Mouse (Mus musculus) limb, embryonic 15.5 days (tissue): ENCODE results near the gene Usp36. TPM values are rescaled to one million over a fixed set of nuclear protein-coding genes. Genes with fewer than 3 reads are reported as not detected.
"Not testable (repeated sequence)": the region's sequence is repeated elsewhere in the genome, so short reads cannot be mapped to it uniquely, and the experiment has no call there.

ENCODE experiments used
- ATAC-seq: fragments of 200-750 bp; cut with Nextera tagmentation; 2 replicates; pipeline ENCODE4 v1.8.0; 2017; ENCODE audit warnings: low read depth, moderate TSS enrichment; ENCODE audit not compliant: insufficient number of reproducible peaks, low FRiP score, low TSS enrichment
- H3K27ac ChIP-seq: fragments of 300-500 bp; sonication (generic); 2 replicates; pipeline ENCODE4 v1.5.1; 2015; ENCODE audit warnings: moderate library complexity, mild to moderate bottlenecking, inconsistent platforms
- H3K27me3 ChIP-seq: fragments of 300-500 bp; sonication (generic); 2 replicates; pipeline ENCODE4 v1.6.1; 2015; ENCODE audit warnings: inconsistent platforms
- H3K36me3 ChIP-seq: fragments of 300-500 bp; sonication (generic); 2 replicates; pipeline ENCODE4 v1.6.1; 2015; ENCODE audit warnings: inconsistent platforms
- H3K4me1 ChIP-seq: fragments of 300-500 bp; sonication (generic); 2 replicates; pipeline ENCODE4 v1.6.1; 2015; ENCODE audit warnings: inconsistent platforms
- H3K4me2 ChIP-seq: fragments of 300-500 bp; sonication (generic); 2 replicates; pipeline ENCODE4 v1.6.1; 2015; ENCODE audit warnings: mild to moderate bottlenecking, inconsistent platforms
- H3K4me3 ChIP-seq: fragments of 300-500 bp; sonication (generic); 2 replicates; pipeline ENCODE4 v1.5.1; 2015; ENCODE audit warnings: mild to moderate bottlenecking, inconsistent platforms
- H3K9ac ChIP-seq: fragments of 300-500 bp; sonication (generic); 2 replicates; pipeline ENCODE4 v1.6.1; 2015; ENCODE audit warnings: inconsistent platforms
- H3K9me3 ChIP-seq: fragments of 300-500 bp; sonication (generic); 2 replicates; pipeline ENCODE4 v1.6.1; 2016; ENCODE audit warnings: inconsistent platforms
- WGBS: fragments of 180-500 bp; shearing (Covaris S2); methylation state at CpG from one replicate; pipeline ENCODE4 v1.1.7; 2015; 5-methylcytosine and 5-hydroxymethylcytosine counted together
- polyA plus RNA-seq: library from polyadenylated mRNA; unstranded; fragments of >200 nt; fragmentation: Nextera tagmentation; extraction: Ambion mirVana; gene quantifications from 2 replicates; pipeline ENCODE4 v1.2.1, GENCODE M21; 2015

The Usp36 gene
- polyA plus RNA-seq, 1 experiment from 2014 or later, result 21.3 TPM

GRCm38 (mm10) chr11:118323974-118324373 is 33.9 kb upstream of the Usp36 start:
- Histone ChIP-seq H3K9ac (no peak overlapping the region), H3K4me2 (0 out of 2 replicates have a peak overlapping the region, but pooled peaks have one; percentile 24), H3K9me3 (no peaks in the 10 kb centered on the region), H3K36me3 (peaks cover 18% of the 10 kb centered on the region), H3K4me3 (no peak overlapping the region), H3K27me3 (no peaks in the 10 kb centered on the region), H3K27ac (peak overlapping the region; percentile 81), H3K4me1 (peaks cover 66% of the 10 kb centered on the region)
- ATAC-seq, result no peak
- WGBS, result 77% methylated on average over 5 of the region's 5 CpGs

GRCm38 (mm10) chr11:118322647-118323046 is 32.6 kb upstream of the Usp36 start:
- no peak for ATAC-seq
- H3K36me3 ChIP-seq, result peaks cover 30% of the 10 kb centered on the region
- no peaks in the 10 kb centered on the region for H3K27me3 ChIP-seq
- WGBS, result 65% methylated on average over 3 of the region's 3 CpGs
- H3K9ac ChIP-seq, result no peak overlapping the region
- no peaks in the 10 kb centered on the region for H3K9me3 ChIP-seq
- peaks cover 53% of the 10 kb centered on the region for H3K4me1 ChIP-seq
- no peak overlapping the region for H3K27ac ChIP-seq
- no peak overlapping the region for H3K4me3 ChIP-seq
- H3K4me2 ChIP-seq, result no peak overlapping the region

GRCm38 (mm10) chr11:118321971-118322370 is 31.9 kb upstream of the Usp36 start:
- no peaks in the 10 kb centered on the region for H3K9me3 ChIP-seq
- H3K27me3 ChIP-seq, result no peaks in the 10 kb centered on the region
- no peak overlapping the region for H3K27ac ChIP-seq
- H3K4me2 ChIP-seq, result no peak overlapping the region
- WGBS, result 48% methylated on average over 4 of the region's 4 CpGs
- H3K4me1 ChIP-seq, result peaks cover 46% of the 10 kb centered on the region
- H3K36me3 ChIP-seq, result peaks cover 37% of the 10 kb centered on the region
- ATAC-seq, result no peak
- no peak overlapping the region for H3K4me3 ChIP-seq
- H3K9ac ChIP-seq, result no peak overlapping the region

GRCm38 (mm10) chr11:118321500-118321899 is 31.5 kb upstream of the Usp36 start:
- Histone ChIP-seq H3K9ac (no peak overlapping the region), H3K27ac (no peak overlapping the region), H3K4me3 (no peak overlapping the region), H3K9me3 (no peaks in the 10 kb centered on the region), H3K36me3 (peaks cover 42% of the 10 kb centered on the region), H3K4me2 (no peak overlapping the region), H3K4me1 (peaks cover 42% of the 10 kb centered on the region), H3K27me3 (no peaks in the 10 kb centered on the region)
- no peak for ATAC-seq
- WGBS, result 49% methylated on average over 7 of the region's 7 CpGs

GRCm38 (mm10) chr11:118318678-118319077 is 28.6 kb upstream of the Usp36 start:
- Histone ChIP-seq H3K9ac (no peak overlapping the region), H3K4me2 (no peak overlapping the region), H3K4me3 (no peak overlapping the region), H3K27ac (no peak overlapping the region), H3K4me1 (peaks cover 23% of the 10 kb centered on the region), H3K36me3 (peaks cover 61% of the 10 kb centered on the region), H3K9me3 (no peaks in the 10 kb centered on the region), H3K27me3 (no peaks in the 10 kb centered on the region)
- ATAC-seq, result no peak
- 57% methylated on average over 5 of the region's 5 CpGs for WGBS

DNA sequence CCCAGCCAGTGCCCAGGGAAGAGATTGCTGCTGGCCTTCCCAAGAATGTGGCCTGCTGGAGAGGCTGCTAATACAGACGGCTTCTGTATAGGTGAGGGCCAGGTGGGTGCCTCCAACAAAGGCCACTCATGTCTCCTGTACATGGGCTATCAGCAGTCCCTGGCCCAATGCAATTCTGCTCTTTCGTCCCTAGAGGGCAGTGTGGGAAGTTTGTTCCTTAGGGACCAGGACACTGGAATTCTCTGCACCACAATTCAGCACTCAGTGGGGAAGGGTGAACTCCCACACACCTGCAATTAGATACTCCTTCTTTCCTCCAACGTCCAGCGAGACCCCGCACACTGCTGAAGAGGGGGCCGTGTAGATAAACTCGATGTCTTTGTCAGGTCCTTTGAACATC is 27.1 kb upstream of the Usp36 start:
- no peak overlapping the region for H3K9ac ChIP-seq
- H3K4me1 ChIP-seq, result peaks cover 9% of the 10 kb centered on the region
- H3K4me2 ChIP-seq, result no peak overlapping the region
- H3K36me3 ChIP-seq, result peaks cover 75% of the 10 kb centered on the region
- no peak for ATAC-seq
- no peaks in the 10 kb centered on the region for H3K27me3 ChIP-seq
- WGBS, result 20% methylated on average over 7 of the region's 7 CpGs
- H3K4me3 ChIP-seq, result no peak overlapping the region
- no peaks in the 10 kb centered on the region for H3K9me3 ChIP-seq
- no peak overlapping the region for H3K27ac ChIP-seq

DNA sequence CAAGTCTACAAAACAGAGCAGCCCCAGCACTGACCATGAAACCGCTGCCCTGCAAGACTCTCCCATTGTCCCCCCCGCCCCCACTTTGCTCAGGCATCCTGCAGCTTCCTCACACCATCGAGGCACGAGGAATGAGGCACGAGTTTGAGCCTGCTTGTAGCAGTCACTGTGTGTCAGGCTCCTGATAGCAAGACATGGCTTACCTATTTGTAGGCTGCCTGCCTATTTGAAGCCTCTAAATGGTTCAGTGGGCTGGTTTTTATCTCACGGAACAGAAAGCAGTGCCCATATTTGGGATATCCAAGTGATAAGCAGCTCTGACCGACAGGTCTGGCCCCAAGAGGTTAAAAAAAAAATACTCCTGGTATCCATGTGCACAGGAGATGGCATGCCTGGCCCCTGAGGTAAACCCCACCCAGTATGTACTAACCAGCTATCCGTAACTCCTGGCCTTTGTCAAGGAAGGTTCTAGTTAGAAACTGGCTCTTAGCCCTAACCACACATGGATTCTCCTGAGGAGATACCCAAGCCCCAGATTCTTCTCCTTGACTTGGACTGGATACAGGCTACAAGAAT is 26.3 kb upstream of the Usp36 start:
- no peak for ATAC-seq
- WGBS, result 83% methylated on average over 8 of the region's 8 CpGs
- Histone ChIP-seq H3K36me3 (peaks cover 83% of the 10 kb centered on the region), H3K9me3 (no peaks in the 10 kb centered on the region), H3K9ac (no peak overlapping the region), H3K4me1 (peaks cover 1% of the 10 kb centered on the region; the same call in 1 of the 2 replicates), H3K4me2 (no peak overlapping the region), H3K27me3 (no peaks in the 10 kb centered on the region), H3K27ac (no peak overlapping the region), H3K4me3 (no peak overlapping the region)

GRCm38 (mm10) chr11:118312132-118312723 is 22.2 kb upstream of the Usp36 start:
- peaks cover 86% of the 10 kb centered on the region for H3K36me3 ChIP-seq
- H3K4me3 ChIP-seq, result no peak overlapping the region
- 75% methylated on average over 6 of the region's 6 CpGs for WGBS
- no peak for ATAC-seq
- H3K27me3 ChIP-seq, result no peaks in the 10 kb centered on the region
- H3K27ac ChIP-seq, result no peak overlapping the region
- no peak overlapping the region for H3K4me2 ChIP-seq
- no peaks in the 10 kb centered on the region for H3K4me1 ChIP-seq
- H3K9me3 ChIP-seq, result 0 out of 2 replicates have a peak, but pooled peaks cover 14% of the 10 kb centered on the region
- no peak overlapping the region for H3K9ac ChIP-seq

- H3K4me1 ChIP-seq, ATAC-seq, H3K27ac ChIP-seq, H3K4me2 ChIP-seq, H3K27me3 ChIP-seq, H3K9ac ChIP-seq, H3K4me3 ChIP-seq: not testable (repeated sequence)
- 0 out of 2 replicates have a peak, but pooled peaks cover 14% of the 10 kb centered on the region for H3K9me3 ChIP-seq
- peaks cover 67% of the 10 kb centered on the region for H3K36me3 ChIP-seq
- 86% methylated on average over 2 of the region's 2 CpGs for WGBS
Observed at GRCm38 (mm10) chr11:118307962-118308361, 17.9 kb upstream of the Usp36 start.

GRCm38 (mm10) chr11:118303959-118304358 is 13.9 kb upstream of the Usp36 start:
- not testable (repeated sequence) for H3K9me3 ChIP-seq, H3K9ac ChIP-seq, ATAC-seq, H3K4me2 ChIP-seq, H3K4me1 ChIP-seq, H3K27me3 ChIP-seq, H3K27ac ChIP-seq, H3K4me3 ChIP-seq
- 92% methylated on average over 4 of the region's 4 CpGs for WGBS
- H3K36me3 ChIP-seq, result peaks cover 58% of the 10 kb centered on the region

DNA sequence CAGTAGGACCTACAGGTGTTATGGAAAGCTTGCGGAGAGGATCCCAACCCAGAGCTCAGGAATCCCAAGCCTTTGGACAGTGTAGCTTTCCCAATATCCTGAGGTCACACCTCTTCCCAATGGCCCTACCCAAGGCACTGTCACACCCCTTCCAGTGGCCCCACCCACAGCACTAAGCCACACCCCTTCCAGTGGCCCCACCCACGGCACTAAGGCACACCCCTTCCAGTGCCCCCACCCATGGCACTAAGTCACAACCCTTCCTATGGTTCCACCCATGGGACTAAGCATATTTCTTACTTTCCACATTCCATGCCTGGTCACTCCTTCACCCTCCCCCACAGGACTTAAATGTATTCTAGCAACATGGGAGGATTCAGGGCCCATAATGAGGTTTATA is 8.8 kb upstream of the Usp36 start:
- H3K4me1 ChIP-seq, result no peaks in the 10 kb centered on the region
- no peak overlapping the region for H3K27ac ChIP-seq
- WGBS, result 56% methylated on average over 2 of the region's 2 CpGs
- no peaks in the 10 kb centered on the region for H3K27me3 ChIP-seq
- H3K9me3 ChIP-seq, result no peaks in the 10 kb centered on the region
- no peak overlapping the region for H3K4me2 ChIP-seq
- H3K4me3 ChIP-seq, result no peak overlapping the region
- H3K36me3 ChIP-seq, result peaks cover 40% of the 10 kb centered on the region
- no peak overlapping the region for H3K9ac ChIP-seq
- ATAC-seq, result peak; percentile 42; the same call in 1 of the 2 replicates

DNA sequence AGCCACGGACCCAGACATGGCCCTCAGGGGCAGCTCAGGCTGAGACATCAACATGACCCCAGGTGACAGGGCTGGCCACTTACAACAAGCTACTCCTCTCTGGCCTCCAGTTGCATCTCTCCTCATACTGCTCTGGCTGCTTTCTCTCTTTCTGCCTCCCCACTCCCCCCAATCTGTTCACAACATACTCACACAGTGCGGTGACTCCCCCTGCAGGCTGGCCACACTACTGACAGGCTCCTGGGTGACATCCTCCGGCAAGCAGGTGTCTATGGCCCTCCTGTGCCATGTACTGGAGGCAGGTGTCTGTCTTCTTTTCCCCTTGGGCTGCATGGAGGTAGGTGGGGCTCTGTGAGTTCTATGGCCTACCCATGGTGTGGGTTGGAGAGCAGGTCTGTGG is 7.9 kb upstream of the Usp36 start:
- no peaks in the 10 kb centered on the region for H3K9me3 ChIP-seq
- no peak for ATAC-seq
- H3K27ac ChIP-seq, result no peak overlapping the region
- H3K4me3 ChIP-seq, result no peak overlapping the region
- no peak overlapping the region for H3K4me2 ChIP-seq
- no peaks in the 10 kb centered on the region for H3K4me1 ChIP-seq
- H3K36me3 ChIP-seq, result peaks cover 32% of the 10 kb centered on the region
- no peaks in the 10 kb centered on the region for H3K27me3 ChIP-seq
- no peak overlapping the region for H3K9ac ChIP-seq
- 85% methylated on average over 3 of the region's 3 CpGs for WGBS
